Mouse (Mus musculus): ENCODE results near the gene Mbnl2. TPM values are rescaled to one million over a fixed set of nuclear protein-coding genes. Genes with fewer than 3 reads are reported as not detected.

Gene Mbnl2
- total RNA-seq, 1 experiment, result 33.4 TPM

GRCm38 (mm10) chr14:120382179-120382578, 106.7 kb downstream of the Mbnl2 start:
- no peak overlapping the region for H3K4me3 ChIP-seq (ENCODE audit: insufficient read depth in 1 of 2, low read depth in 1 of 2, low read length in 2 of 2, poor library complexity in 1 of 2, severe bottlenecking in 1 of 2)
- DNase-seq (ENCODE audit: low read depth, low spot score), result no peak
- H3K36me3 ChIP-seq (ENCODE audit: control insufficient read depth, insufficient read depth, low read length, poor library complexity, severe bottlenecking), result no peaks in the 10 kb centered on the region; the same call in 1 of the 2 replicates
- no peak overlapping the region for H3K9ac ChIP-seq (ENCODE audit: insufficient read depth, low read depth, low read length, poor library complexity, severe bottlenecking)
- TF ChIP-seq CHD2 (IDR thresholded peaks at IDR 0.05; ENCODE audit: low read depth, low read length), result no peak
- in situ Hi-C loops (cut with MboI; ENCODE audit: low sequenced_read_pairs in 2 of 2, unreplicated experiment in 2 of 2), result no loop called here
- no peaks in the 10 kb centered on the region for H3K9me3 ChIP-seq (ENCODE audit: control insufficient read depth, insufficient read depth, low read depth, low read length)
- H3K27ac ChIP-seq (ENCODE audit: insufficient read depth, low read depth, low read length, poor library complexity, severe bottlenecking), result no peak overlapping the region
- no peaks in the 10 kb centered on the region for H3K4me1 ChIP-seq (ENCODE audit: control insufficient read depth in 2 of 2, insufficient read depth in 2 of 2, low read length in 2 of 2, poor library complexity in 1 of 2)

DNA sequence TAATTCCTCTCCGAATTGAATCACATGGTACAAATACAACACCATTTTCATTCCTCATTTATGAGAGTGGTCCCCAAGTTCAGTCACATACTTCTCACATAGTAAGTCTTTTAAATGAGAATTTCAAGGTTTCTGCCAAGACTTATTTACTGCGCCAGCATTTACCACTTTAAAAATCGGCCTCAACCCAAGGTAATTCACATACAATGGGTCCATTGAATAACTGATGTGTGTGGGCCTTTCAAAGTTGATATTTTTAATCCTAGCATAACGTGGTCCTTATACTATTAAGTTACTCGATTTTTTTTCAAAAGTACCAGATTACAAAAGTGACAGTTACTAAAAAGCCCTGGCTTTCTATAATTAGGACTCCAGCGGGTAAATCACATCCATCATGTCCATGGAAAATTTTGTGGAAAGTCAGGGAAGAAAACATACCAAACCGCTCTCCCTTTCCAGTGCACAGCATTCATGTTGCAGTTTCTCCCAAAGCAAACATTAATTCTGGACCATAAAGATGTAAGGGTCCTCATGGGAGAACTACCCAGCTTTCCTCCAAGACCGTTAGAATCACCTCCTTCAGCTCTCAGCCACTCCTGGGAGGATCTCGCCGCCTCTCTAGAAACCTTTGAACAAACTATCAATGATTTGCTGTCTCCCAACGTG, 107.8 kb downstream of the Mbnl2 start:
- Histone ChIP-seq H3K27ac (ENCODE audit: insufficient read depth, low read depth, low read length, poor library complexity, severe bottlenecking) (no peak overlapping the region), H3K9me3 (ENCODE audit: control insufficient read depth, insufficient read depth, low read depth, low read length) (no peaks in the 10 kb centered on the region), H3K36me3 (ENCODE audit: control insufficient read depth, insufficient read depth, low read length, poor library complexity, severe bottlenecking) (no peaks in the 10 kb centered on the region; the same call in 1 of the 2 replicates), H3K9ac (ENCODE audit: insufficient read depth, low read depth, low read length, poor library complexity, severe bottlenecking) (no peak overlapping the region), H3K4me3 (ENCODE audit: insufficient read depth in 1 of 2, low read depth in 1 of 2, low read length in 2 of 2, poor library complexity in 1 of 2, severe bottlenecking in 1 of 2) (no peak overlapping the region), H3K4me1 (ENCODE audit: control insufficient read depth in 2 of 2, insufficient read depth in 2 of 2, low read length in 2 of 2, poor library complexity in 1 of 2) (no peaks in the 10 kb centered on the region)
- in situ Hi-C loops (cut with MboI; ENCODE audit: low sequenced_read_pairs in 2 of 2, unreplicated experiment in 2 of 2), result no loop called here
- TF ChIP-seq ZNF384 (IDR thresholded peaks at IDR 0.05; ENCODE audit: low read depth, low read length), result no peak
- no peak for TF ChIP-seq HCFC1 (IDR thresholded peaks at IDR 0.05; ENCODE audit: borderline replicate concordance, insufficient read depth, low read length)
- no peak for TF ChIP-seq CHD2 (IDR thresholded peaks at IDR 0.05; ENCODE audit: low read depth, low read length)
- TF ChIP-seq MAFK (IDR thresholded peaks at IDR 0.05; ENCODE audit: insufficient read depth, low read depth, low read length), result no peak
- TF ChIP-seq ZC3H11A (IDR thresholded peaks at IDR 0.05; ENCODE audit: borderline replicate concordance, low read depth, low read length), result no peak
- no peak for DNase-seq (ENCODE audit: low read depth, low spot score)

GRCm38 (mm10) chr14:120384615-120385014, 109.1 kb downstream of the Mbnl2 start:
- Histone ChIP-seq H3K9me3 (ENCODE audit: control insufficient read depth, insufficient read depth, low read depth, low read length) (no peaks in the 10 kb centered on the region), H3K27ac (ENCODE audit: insufficient read depth, low read depth, low read length, poor library complexity, severe bottlenecking) (no peak overlapping the region), H3K9ac (ENCODE audit: insufficient read depth, low read depth, low read length, poor library complexity, severe bottlenecking) (no peak overlapping the region), H3K4me1 (ENCODE audit: control insufficient read depth in 2 of 2, insufficient read depth in 2 of 2, low read length in 2 of 2, poor library complexity in 1 of 2) (0 out of 4 replicates have a peak, but pooled peaks cover 0 to 2% of the 10 kb centered on the region in 2 experiments), H3K36me3 (ENCODE audit: control insufficient read depth, insufficient read depth, low read length, poor library complexity, severe bottlenecking) (no peaks in the 10 kb centered on the region; the same call in 1 of the 2 replicates), H3K4me3 (ENCODE audit: insufficient read depth in 1 of 2, low read depth in 1 of 2, low read length in 2 of 2, poor library complexity in 1 of 2, severe bottlenecking in 1 of 2) (no peak overlapping the region)
- in situ Hi-C loops (cut with MboI; ENCODE audit: low sequenced_read_pairs in 2 of 2, unreplicated experiment in 2 of 2), result no loop called here
- no peak for TF ChIP-seq HCFC1 (IDR thresholded peaks at IDR 0.05; ENCODE audit: borderline replicate concordance, insufficient read depth, low read length)
- no peak for TF ChIP-seq ZC3H11A (IDR thresholded peaks at IDR 0.05; ENCODE audit: borderline replicate concordance, low read depth, low read length)
- TF ChIP-seq MAFK (IDR thresholded peaks at IDR 0.05; ENCODE audit: insufficient read depth, low read depth, low read length), result no peak
- no peak for TF ChIP-seq ZNF384 (IDR thresholded peaks at IDR 0.05; ENCODE audit: low read depth, low read length)
- no peak for TF ChIP-seq CHD2 (IDR thresholded peaks at IDR 0.05; ENCODE audit: low read depth, low read length)
- DNase-seq (ENCODE audit: low read depth, low spot score), result no peak

- no peak for DNase-seq (ENCODE audit: low read depth, low spot score)
- Histone ChIP-seq H3K4me1 (ENCODE audit: control insufficient read depth in 2 of 2, insufficient read depth in 2 of 2, low read length in 2 of 2, poor library complexity in 1 of 2) (0 out of 4 replicates have a peak, but pooled peaks cover 0 to 2% of the 10 kb centered on the region in 2 experiments), H3K36me3 (ENCODE audit: control insufficient read depth, insufficient read depth, low read length, poor library complexity, severe bottlenecking) (peaks cover 4% of the 10 kb centered on the region; the same call in 1 of the 2 replicates), H3K9me3 (ENCODE audit: control insufficient read depth, insufficient read depth, low read depth, low read length) (no peaks in the 10 kb centered on the region), H3K4me3 (ENCODE audit: insufficient read depth in 1 of 2, low read depth in 1 of 2, low read length in 2 of 2, poor library complexity in 1 of 2, severe bottlenecking in 1 of 2) (no peak overlapping the region), H3K9ac (ENCODE audit: insufficient read depth, low read depth, low read length, poor library complexity, severe bottlenecking) (no peak overlapping the region), H3K27ac (ENCODE audit: insufficient read depth, low read depth, low read length, poor library complexity, severe bottlenecking) (no peak overlapping the region)
- no peak for TF ChIP-seq MAFK (IDR thresholded peaks at IDR 0.05; ENCODE audit: insufficient read depth, low read depth, low read length)
- no peak for TF ChIP-seq ZNF384 (IDR thresholded peaks at IDR 0.05; ENCODE audit: low read depth, low read length)
- no peak for TF ChIP-seq CHD2 (IDR thresholded peaks at IDR 0.05; ENCODE audit: low read depth, low read length)
- no peak for TF ChIP-seq HCFC1 (IDR thresholded peaks at IDR 0.05; ENCODE audit: borderline replicate concordance, insufficient read depth, low read length)
- TF ChIP-seq ZC3H11A (IDR thresholded peaks at IDR 0.05; ENCODE audit: borderline replicate concordance, low read depth, low read length), result no peak
- in situ Hi-C loops (cut with MboI; ENCODE audit: low sequenced_read_pairs in 2 of 2, unreplicated experiment in 2 of 2), result no loop called here
These were observed 111.8 kb downstream of the Mbnl2 start for GRCm38 (mm10) chr14:120387293-120387692.
